Mouse (Mus musculus): ENCODE measurements around the gene Tcam1.

GRCm38 (mm10) chr11:106310123-106310522 lies 33.7 kb downstream of the Tcam1 start:
- no peak for TF ChIP-seq ZC3H11A (IDR thresholded peaks at IDR 0.05; ENCODE audit: borderline replicate concordance, low read depth, low read length)
- TF ChIP-seq CHD2 (IDR thresholded peaks at IDR 0.05; ENCODE audit: low read depth, low read length), result no peak
- TF ChIP-seq MAFK (IDR thresholded peaks at IDR 0.05; ENCODE audit: insufficient read depth, low read depth, low read length), result no peak
- no peak for TF ChIP-seq HCFC1 (IDR thresholded peaks at IDR 0.05; ENCODE audit: borderline replicate concordance, insufficient read depth, low read length)

All from ES-E14 (cell line).